Mouse (Mus musculus) fibroblast of lung, adult 2 months (primary cell): ENCODE data around the gene Ndufb6.
"Not testable (repeated sequence)": the region's sequence is repeated elsewhere in the genome, so short reads cannot be mapped to it uniquely, and the experiment has no call there.

ENCODE experiments used
- DNase-seq: peaks from one replicate; pipeline ENCODE4 v3.0.0-alpha.2; 2011; ENCODE audit warnings: low read depth

Gene Ndufb6

GRCm38 (mm10) chr4:40279276-40279900 is at the start of gene Ndufb6:
TSS of gene Ndufb6 (minus strand) at chr4:40279421.
- peak; percentile 91 for DNase-seq

DNA sequence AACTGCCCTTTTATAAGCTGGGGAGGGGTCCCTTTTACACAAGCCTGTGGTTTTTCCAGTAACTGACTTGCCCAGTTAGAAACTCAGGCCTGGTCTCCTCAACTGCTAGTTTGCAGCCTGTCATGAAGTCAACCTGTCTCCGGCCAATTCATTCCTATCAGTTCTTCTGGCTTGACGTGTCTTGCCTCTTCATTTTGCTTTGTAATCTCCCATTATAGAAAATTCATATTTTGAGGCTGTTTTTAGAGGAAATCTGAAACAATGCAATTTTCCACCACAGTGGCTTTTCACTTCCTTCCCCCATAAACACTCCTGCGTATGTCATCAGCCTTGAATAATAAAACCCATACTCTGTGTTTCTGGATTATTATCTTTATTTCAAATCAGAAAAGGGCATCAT is 47.9 kb upstream of the Ndufb6 start:
- DNase-seq: no peak

DNA sequence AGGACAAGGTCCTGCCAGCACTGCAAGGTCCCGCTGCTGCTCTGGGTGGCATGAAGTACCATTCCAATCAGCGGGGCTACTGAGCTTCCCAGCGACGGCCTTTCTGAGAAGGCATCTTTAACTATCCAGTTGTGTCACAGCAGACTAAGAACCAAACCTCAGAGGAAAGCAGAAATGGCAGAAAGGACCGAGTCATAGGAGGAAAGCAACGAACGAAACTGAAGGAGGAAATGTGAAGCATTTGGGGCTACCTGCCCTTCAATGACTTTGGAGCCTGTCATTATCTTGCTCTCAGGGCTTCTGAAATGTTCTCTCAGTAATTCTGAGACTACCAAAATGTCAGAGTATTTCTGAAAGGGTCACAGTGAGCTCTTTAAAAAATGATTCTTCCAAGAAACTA is 45.4 kb upstream of the Ndufb6 start:
- DNase-seq: no peak

DNA sequence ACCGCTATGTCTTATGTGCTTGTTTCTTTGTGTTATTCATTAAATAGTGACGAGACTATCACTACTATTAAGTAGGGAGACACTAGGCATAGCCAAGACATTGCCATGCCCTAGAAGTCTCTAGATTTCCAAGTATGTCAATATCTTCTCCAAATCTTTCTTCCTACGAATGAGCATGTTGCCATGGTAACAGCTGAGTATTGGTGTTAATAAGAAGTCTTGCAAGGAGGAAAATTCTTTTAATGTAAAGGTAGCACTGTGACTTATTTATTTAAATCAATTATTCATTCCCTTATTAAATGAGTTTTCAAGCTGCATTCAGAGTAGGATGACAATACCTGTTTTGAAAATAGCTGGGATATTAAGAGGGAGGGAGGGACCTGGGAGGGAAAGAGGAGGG is 38.2 kb upstream of the Ndufb6 start:
- no peak for DNase-seq

DNA sequence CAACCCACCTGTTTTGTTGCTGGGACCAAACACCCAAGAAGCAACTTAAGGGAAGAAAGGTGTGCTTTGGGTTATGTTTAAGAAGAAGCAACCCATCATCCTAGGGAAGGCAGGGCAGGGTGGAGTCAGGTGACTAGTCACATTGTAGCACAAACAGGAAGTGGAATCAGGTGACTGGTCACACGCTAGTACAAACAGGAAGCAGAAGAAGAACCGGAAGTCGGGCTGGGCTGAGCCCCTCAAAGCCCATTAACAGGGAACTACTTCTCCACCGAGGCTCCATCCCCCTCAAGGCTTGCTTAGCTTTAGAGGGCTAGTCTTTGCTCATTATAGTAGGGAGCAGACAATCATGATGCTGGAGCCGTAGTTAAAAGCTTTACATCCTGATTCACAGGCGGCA is 33.8 kb upstream of the Ndufb6 start:
- DNase-seq: no peak

- no peak for DNase-seq
These were observed 33.0 kb upstream of the Ndufb6 start for GRCm38 (mm10) chr4:40312213-40312612.

DNA sequence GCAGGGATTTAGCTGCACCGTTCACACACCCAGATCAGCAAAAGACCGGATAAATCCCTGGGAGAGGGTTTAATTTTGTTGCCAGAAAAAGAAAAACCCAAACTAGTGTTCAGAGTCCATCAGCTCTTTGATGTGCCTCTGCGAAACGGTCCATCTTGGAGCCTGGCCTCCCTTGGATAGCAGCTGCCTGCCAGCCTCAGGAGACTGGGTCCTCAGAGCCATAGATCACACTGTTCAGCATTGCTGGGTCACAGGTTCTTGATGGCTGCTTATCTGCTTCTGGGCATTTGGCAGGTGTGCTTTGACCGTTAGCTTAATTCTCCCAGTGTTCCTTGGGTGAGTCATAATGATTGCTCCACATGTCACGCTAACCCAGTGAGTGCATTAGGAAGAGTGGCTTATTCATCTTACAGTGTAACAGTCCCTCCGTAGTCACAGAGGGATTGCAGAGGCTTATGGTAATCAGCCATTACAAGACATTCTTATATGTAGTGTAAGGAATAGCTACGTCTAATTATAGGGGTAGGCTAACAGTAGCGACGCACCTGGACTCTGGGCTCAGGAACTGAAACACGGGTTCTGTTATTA is 31.7 kb upstream of the Ndufb6 start:
- no peak for DNase-seq

GRCm38 (mm10) chr4:40309682-40310081 is 30.5 kb upstream of the Ndufb6 start:
- no peak for DNase-seq

- DNase-seq: no peak
These were observed 23.4 kb upstream of the Ndufb6 start for GRCm38 (mm10) chr4:40302445-40303125.

DNA sequence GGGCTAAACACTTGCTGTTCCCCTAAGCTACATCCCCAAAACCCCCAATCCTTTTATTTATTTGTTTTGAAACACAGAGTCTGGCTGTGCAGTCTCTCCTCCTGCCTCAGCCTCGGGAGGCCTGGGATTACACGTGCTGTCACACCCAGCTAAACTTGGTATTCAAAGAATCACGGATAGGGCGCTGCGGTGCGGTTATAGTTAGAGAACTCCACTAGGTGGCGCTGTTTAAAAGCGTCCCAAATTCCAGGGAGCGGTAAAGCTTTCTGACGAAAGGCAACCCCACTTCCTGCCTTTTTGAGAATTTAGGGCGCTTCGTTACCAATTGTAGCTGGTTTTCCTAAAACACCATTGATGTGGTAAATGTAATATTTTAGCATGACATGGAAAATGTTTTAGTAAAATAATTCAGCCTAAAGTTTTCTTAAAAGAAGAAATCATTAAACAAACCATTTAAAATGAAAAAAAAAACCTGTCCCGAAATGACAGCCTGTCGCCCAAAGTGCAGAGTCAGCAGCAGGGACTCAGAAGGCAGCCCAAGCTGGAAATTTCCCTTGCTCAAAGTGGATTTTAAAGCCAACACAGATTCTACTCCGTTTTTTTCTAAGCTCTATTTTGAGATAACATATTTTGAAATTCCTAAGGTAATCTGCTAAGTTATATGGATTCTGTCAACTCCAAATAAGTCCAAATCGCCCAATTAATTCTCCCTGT is 22.0 kb upstream of the Ndufb6 start:
- DNase-seq: peak; percentile 30

- DNase-seq: no peak
These were observed 19.9 kb upstream of the Ndufb6 start for GRCm38 (mm10) chr4:40299169-40299568.

DNA sequence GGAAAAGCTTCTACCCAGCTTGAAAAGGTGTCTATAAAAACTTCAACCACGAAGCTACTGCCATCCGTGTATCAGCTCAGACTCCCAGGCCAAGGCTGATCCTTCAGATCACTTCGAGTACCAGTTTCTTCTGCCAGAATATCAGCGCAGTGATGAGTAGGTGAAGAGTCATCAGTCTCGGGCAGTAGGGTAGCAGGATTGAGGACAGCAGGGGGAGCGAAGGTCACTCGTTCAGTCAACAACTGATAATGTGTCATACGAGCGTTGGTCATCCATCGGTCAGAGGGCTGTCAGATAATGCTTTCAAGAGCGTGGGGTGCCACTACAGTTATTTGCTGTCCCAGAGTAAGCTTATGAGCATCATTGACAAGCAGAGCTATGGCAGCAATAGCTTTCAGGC is 12.3 kb upstream of the Ndufb6 start:
- DNase-seq: not testable (repeated sequence)

GRCm38 (mm10) chr4:40289046-40289445 is 9.8 kb upstream of the Ndufb6 start:
- DNase-seq: no peak

GRCm38 (mm10) chr4:40287415-40287814 is 8.2 kb upstream of the Ndufb6 start:
- DNase-seq: no peak

DNA sequence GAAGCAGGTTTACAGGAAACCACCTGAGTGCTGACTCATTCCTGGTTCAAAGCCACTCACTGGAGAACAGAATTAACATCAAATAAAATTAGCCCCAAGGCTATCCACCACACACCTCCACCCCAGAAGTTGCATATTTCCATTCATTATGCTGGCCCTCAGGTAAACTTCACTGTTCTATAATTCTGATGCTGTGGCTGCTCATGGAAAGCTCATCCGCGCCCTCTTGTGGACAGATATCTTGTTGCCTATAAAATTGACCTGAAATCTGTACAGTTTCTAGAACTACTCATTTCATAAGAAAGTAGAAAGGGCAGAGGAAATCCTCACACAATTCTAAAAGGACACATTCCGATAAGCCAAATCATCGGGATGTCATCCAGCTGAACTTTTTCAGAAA is 6.4 kb upstream of the Ndufb6 start:
- DNase-seq: no peak

DNA sequence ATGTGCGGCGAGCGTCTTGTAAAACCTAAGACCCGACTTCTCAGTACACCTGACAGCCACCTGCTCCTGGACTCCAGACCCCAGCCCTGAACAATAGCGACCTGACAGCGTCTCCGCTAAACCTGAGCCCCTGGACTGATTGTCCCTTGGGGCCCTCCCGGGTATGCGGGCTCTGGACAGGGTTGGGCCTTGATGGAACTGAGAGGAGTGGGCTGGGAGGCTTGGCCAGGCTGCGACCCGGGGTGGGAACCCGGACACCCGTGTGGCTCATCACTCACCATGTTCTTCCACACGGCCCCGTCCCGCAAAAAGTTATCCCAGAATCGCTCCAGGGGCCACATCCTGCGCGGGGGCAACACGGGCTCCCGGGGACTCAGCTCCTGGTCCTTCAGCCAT is 343 bp downstream of the Ndufb6 start:
- no peak for DNase-seq

GRCm38 (mm10) chr4:40269430-40270032 is 9.7 kb downstream of the Ndufb6 start, which contains the start of the genes Smim27 and Topors:
TSS of gene Smim27 (plus strand) at chr4:40269579.
TSS of gene Topors (minus strand) at chr4:40269850.
- peak; percentile 96 for DNase-seq

- DNase-seq: no peak
These were observed 10.4 kb downstream of the Ndufb6 start for GRCm38 (mm10) chr4:40268835-40269234.

- peak; percentile 51 for DNase-seq
These were observed 10.9 kb downstream of the Ndufb6 start for GRCm38 (mm10) chr4:40268204-40268813.

- DNase-seq: no peak
These were observed 11.5 kb downstream of the Ndufb6 start for GRCm38 (mm10) chr4:40267681-40268080.

GRCm38 (mm10) chr4:40264321-40264720 is 14.9 kb downstream of the Ndufb6 start:
- no peak for DNase-seq
